Comparison of ENCODE assay signal across 9 mouse cellular contexts in genomic region chrX:86191614-86192419, GRCm38 (mm10). TPM values are rescaled to one million over a fixed set of nuclear protein-coding genes. Genes with fewer than 3 reads are reported as not detected.
DNase-seq lines count a peak whose midpoint lies in the region; ATAC-seq and TF ChIP-seq lines count a peak whose summit lies in the region.
"Had no signal": no experiment of that assay in that cellular context is flagged by ENCODE, and none has a peak within 500 bp of the region (broad histone marks: within the 10 kb centered on the region; RNA-seq: fewer than 3 reads in every experiment).

Gene Nr0b1 (plus strand): TSS chrX:86191764.

- TF ChIP-seq EP300 in heart, postnatal 0 days (IDR thresholded peaks at IDR 0.05; ENCODE audit: low read depth): no peak

- peaks cover 21% of the 10 kb centered on the region for H3K27me3 ChIP-seq in heart, postnatal 0 days (ENCODE audit: control insufficient read depth, insufficient read depth, low read length)
- peaks cover 2% of the 10 kb centered on the region; the same call in 1 of the 2 replicates for H3K27me3 ChIP-seq in forebrain, embryonic 16.5 days (replicated peaks; ENCODE audit: control insufficient read depth, insufficient read depth, low read length)
- peaks cover 23% of the 10 kb centered on the region for H3K27me3 ChIP-seq in midbrain, embryonic 13.5 days

- no peaks in the 10 kb centered on the region for H3K36me3 ChIP-seq in heart, postnatal 0 days (replicated peaks; ENCODE audit: control insufficient read depth, insufficient read depth, low read length)
- H3K36me3 ChIP-seq in forebrain, embryonic 16.5 days (ENCODE audit: control insufficient read depth, insufficient read depth): no peaks in the 10 kb centered on the region
- H3K36me3 ChIP-seq in midbrain, embryonic 13.5 days: no peaks in the 10 kb centered on the region

- TF ChIP-seq CTCF in heart, postnatal 0 days (IDR thresholded peaks at IDR 0.05; ENCODE audit: low read depth): no peak

- no peaks in the 10 kb centered on the region for H3K4me1 ChIP-seq in heart, postnatal 0 days (ENCODE audit: control insufficient read depth, insufficient read depth)
- H3K4me1 ChIP-seq in forebrain, embryonic 16.5 days (replicated peaks; ENCODE audit: control insufficient read depth, insufficient read depth, low read length): no peaks in the 10 kb centered on the region
- H3K4me1 ChIP-seq in midbrain, embryonic 13.5 days (replicated peaks): 0 out of 2 replicates have a peak, but pooled peaks cover 6% of the 10 kb centered on the region

- no peak within 1 kb of the TSS for H3K9ac ChIP-seq in heart, postnatal 0 days (replicated peaks; ENCODE audit: low read depth, low read length)
- peak within 1 kb of the TSS; percentile 51 for H3K9ac ChIP-seq in forebrain, embryonic 16.5 days (replicated peaks; ENCODE audit: low read depth, low read length)
- H3K9ac ChIP-seq in midbrain, embryonic 13.5 days (replicated peaks): peak within 1 kb of the TSS; percentile 41; the same call in 1 of the 2 replicates

- H3K27ac ChIP-seq in heart, postnatal 0 days (ENCODE audit: low read depth): no peak within 1 kb of the TSS
- no peak within 1 kb of the TSS for H3K27ac ChIP-seq in forebrain, embryonic 16.5 days (ENCODE audit: low read length)
- H3K27ac ChIP-seq in midbrain, embryonic 13.5 days: no peak within 1 kb of the TSS

- peak within 1 kb of the TSS; percentile 21 for H3K4me3 ChIP-seq in heart, postnatal 0 days (ENCODE audit: low read depth, low read length)
- peak within 1 kb of the TSS; percentile 46 for H3K4me3 ChIP-seq in forebrain, embryonic 16.5 days (replicated peaks; ENCODE audit: low read length)
- H3K4me3 ChIP-seq in midbrain, embryonic 13.5 days (replicated peaks): peak within 1 kb of the TSS; percentile 45

- H3K4me2 ChIP-seq in heart, postnatal 0 days (ENCODE audit: low read depth, low read length): peak within 1 kb of the TSS; percentile 44
- peak within 1 kb of the TSS; percentile 69 for H3K4me2 ChIP-seq in forebrain, embryonic 16.5 days (ENCODE audit: low read length)
- peak within 1 kb of the TSS; percentile 80 for H3K4me2 ChIP-seq in midbrain, embryonic 13.5 days (replicated peaks)

- WGBS in heart, postnatal 0 days: 21% methylated on average over 53 of the region's 53 CpGs
- 22% methylated on average over 48 of the region's 53 CpGs for WGBS in forebrain, embryonic 16.5 days
- 20% methylated on average over 53 of the region's 53 CpGs for WGBS in midbrain, embryonic 13.5 days

- ATAC-seq in heart, postnatal 0 days (ENCODE audit: insufficient read depth, low read depth): no peak
- ATAC-seq in forebrain, embryonic 16.5 days: peak; percentile 85
- peak; percentile 87 for ATAC-seq in midbrain, embryonic 13.5 days
- ATAC-seq in megakaryocyte-erythroid progenitor cell, adult 5-6 weeks (replicated peaks; ENCODE audit: low FRiP score, low TSS enrichment, poor library complexity, severe bottlenecking): no peak

- no peaks in the 10 kb centered on the region for H3K9me3 ChIP-seq in heart, postnatal 0 days (replicated peaks; ENCODE audit: control insufficient read depth, low read length)
- no peaks in the 10 kb centered on the region for H3K9me3 ChIP-seq in forebrain, embryonic 16.5 days (ENCODE audit: control insufficient read depth, low read length)
- H3K9me3 ChIP-seq in midbrain, embryonic 13.5 days: no peaks in the 10 kb centered on the region

- no peak for DNase-seq in heart, postnatal 0 days (ENCODE audit: low spot score)
- no peak for DNase-seq in heart, postnatal 4 days
- DNase-seq in adrenal gland, postnatal 14 days: peak; percentile 25
- no peak for DNase-seq in urinary bladder, postnatal 25 days (ENCODE audit: low spot score)
- no peak for DNase-seq in layer of hippocampus, adult 11-12 months (ENCODE audit: low spot score)

RNA-seq across cellular contexts. Expression of gene Nr0b1, which starts in this region (rescaled TPM):
- total RNA-seq in heart, postnatal 0 days (2014; rRNA removed; ENCODE audit: low replicate concordance): not detected in 2 replicates
- polyA plus RNA-seq in heart, postnatal 0 days (2015; fragmentation: Nextera tagmentation; extraction: Ambion mirVana): not detected in 2 replicates
- total RNA-seq in heart, postnatal 4 days (2021): not detected
- total RNA-seq in adrenal gland, postnatal 14 days (2021): 10.1 and 12.2 TPM in 2 replicates
- polyA plus RNA-seq in forebrain, embryonic 16.5 days (2015; fragmentation: Nextera tagmentation; extraction: Ambion mirVana): 0.70 and 1.1 TPM in 2 replicates
- polyA plus RNA-seq in midbrain, embryonic 13.5 days (2015; fragmentation: Nextera tagmentation; extraction: Ambion mirVana): 0.36 and 0.43 TPM in 2 replicates
- total RNA-seq in megakaryocyte-erythroid progenitor cell, adult 5-6 weeks (2014; fragmentation: Nextera tagmentation): not detected in 2 replicates
- not detected in 2 replicates for total RNA-seq in megakaryocyte-erythroid progenitor cell, adult 5-6 weeks (2017)
- polyA plus RNA-seq: spleen, adult 2 months had no signal

Comparison
In these comparisons a context has a peak if more than half of its experiments do, and no peak if none do; other contexts are left out.
1. RNA of gene Nr0b1 (total RNA-seq): 10.1 to 12.2 TPM in adrenal gland, postnatal 14 days; not detected in heart, postnatal 0 days, not detected in heart, postnatal 4 days and not detected in megakaryocyte-erythroid progenitor cell, adult 5-6 weeks; every median in the first group is over 10 times any median in the second.
2. Peak in ATAC-seq, H3K4me3 ChIP-seq, H3K9ac ChIP-seq and H3K4me2 ChIP-seq in midbrain, embryonic 13.5 days; RNA of the gene not detected or under 1 TPM.
3. Peak in every context shown above with its lines, with median percentiles within 50 percentile points of each other: H3K4me2 ChIP-seq and H3K4me3 ChIP-seq.